Mouse (Mus musculus) lung, postnatal 25 days (tissue): ENCODE data around the gene Radil.

ENCODE experiments used
- DNase-seq: peaks from one replicate; pipeline ENCODE4 v3.0.0; 2022; ENCODE audit warnings: low spot score

The Radil gene

GRCm38 (mm10) chr5:142448076-142448475 is 102.8 kb downstream of the Radil start:
- peak; percentile 90 for DNase-seq

GRCm38 (mm10) chr5:142445709-142446108 is 105.2 kb downstream of the Radil start:
- no peak for DNase-seq

- no peak for DNase-seq
These were observed 105.9 kb downstream of the Radil start for GRCm38 (mm10) chr5:142444791-142445531.

GRCm38 (mm10) chr5:142443994-142444393 is 106.9 kb downstream of the Radil start:
- no peak for DNase-seq

- DNase-seq = peak; percentile 41
These were observed 107.4 kb downstream of the Radil start for GRCm38 (mm10) chr5:142443514-142443913.

- DNase-seq = no peak
These were observed 108.9 kb downstream of the Radil start for GRCm38 (mm10) chr5:142442045-142442440.

GRCm38 (mm10) chr5:142441332-142442044 is 109.4 kb downstream of the Radil start:
- DNase-seq = no peak

- peak; percentile 99 for DNase-seq
These were observed 110.3 kb downstream of the Radil start for GRCm38 (mm10) chr5:142440451-142441147.

GRCm38 (mm10) chr5:142439911-142440432 is 110.9 kb downstream of the Radil start:
- no peak for DNase-seq

GRCm38 (mm10) chr5:142438380-142438938 is 112.4 kb downstream of the Radil start:
- DNase-seq = peak; percentile 28

GRCm38 (mm10) chr5:142435736-142436135 is 115.2 kb downstream of the Radil start:
- DNase-seq = no peak
